In the genomic region with DNA sequence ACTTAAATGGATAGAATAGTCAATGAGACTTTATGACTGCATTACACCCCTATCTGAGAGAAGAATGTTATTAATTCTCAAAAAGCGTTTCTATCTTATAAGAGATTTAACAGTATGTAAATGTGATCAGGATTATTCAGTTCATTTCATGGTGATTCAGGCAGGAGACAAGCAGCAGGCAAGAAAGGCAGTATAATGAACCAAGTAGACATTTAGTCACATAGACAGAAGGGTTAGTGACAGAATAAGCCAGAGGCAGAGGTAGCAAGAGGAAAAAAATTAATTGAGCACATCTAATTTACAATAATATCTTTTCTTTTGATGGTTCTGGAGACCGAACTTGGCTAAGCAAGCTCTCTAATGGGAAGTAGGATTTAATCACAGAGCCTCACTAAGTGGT, we compare ENCODE assay signal across 25 mouse cellular contexts.
"Had no signal": no experiment of that assay in that cellular context is flagged by ENCODE, and none has a peak within 500 bp of the region (broad histone marks: within the 10 kb centered on the region; RNA-seq: fewer than 3 reads in every experiment).

No protein-coding gene starts in this region.

- H3K9me3 ChIP-seq: heart, embryonic 13.5 days; heart, embryonic 15.5 days; hindbrain, embryonic 13.5 days; hindbrain, embryonic 15.5 days; kidney, embryonic 15.5 days; limb, embryonic 13.5 days; limb, embryonic 15.5 days; liver, embryonic 12.5 days had no signal

- ATAC-seq: hindbrain, postnatal 0 days; intestine, embryonic 16.5 days; liver, embryonic 12.5 days had no signal

- H3K27ac ChIP-seq: heart, adult 2 months; heart, embryonic 13.5 days; heart, embryonic 15.5 days; hindbrain, embryonic 13.5 days; hindbrain, embryonic 15.5 days; hindbrain, postnatal 0 days; kidney, embryonic 15.5 days; kidney, postnatal 0 days; limb, embryonic 13.5 days; limb, embryonic 15.5 days; liver, embryonic 12.5 days had no signal

- H3K36me3 ChIP-seq: heart, embryonic 13.5 days; heart, embryonic 15.5 days; hindbrain, embryonic 13.5 days; hindbrain, embryonic 15.5 days; kidney, embryonic 15.5 days; limb, embryonic 13.5 days; limb, embryonic 15.5 days; liver, embryonic 12.5 days had no signal

- H3K4me1 ChIP-seq: heart, embryonic 13.5 days; heart, embryonic 15.5 days; hindbrain, embryonic 13.5 days; hindbrain, embryonic 15.5 days; kidney, embryonic 15.5 days; limb, embryonic 13.5 days; limb, embryonic 15.5 days; liver, embryonic 12.5 days had no signal

- H3K27me3 ChIP-seq: heart, embryonic 13.5 days; heart, embryonic 15.5 days; hindbrain, embryonic 13.5 days; hindbrain, embryonic 15.5 days; kidney, embryonic 15.5 days; limb, embryonic 13.5 days; limb, embryonic 15.5 days; liver, embryonic 12.5 days had no signal

- H3K9ac ChIP-seq: heart, embryonic 13.5 days; heart, embryonic 15.5 days; hindbrain, embryonic 13.5 days; hindbrain, embryonic 15.5 days; kidney, embryonic 15.5 days; limb, embryonic 13.5 days; limb, embryonic 15.5 days; liver, embryonic 12.5 days had no signal

- H3K4me3 ChIP-seq: heart, adult 2 months; heart, embryonic 13.5 days; heart, embryonic 15.5 days; hindbrain, embryonic 13.5 days; hindbrain, embryonic 15.5 days; kidney, embryonic 15.5 days; limb, embryonic 13.5 days; limb, embryonic 15.5 days; liver, embryonic 12.5 days had no signal

- DNase-seq: gastrocnemius, postnatal 14 days; gastrocnemius, postnatal 36 days; heart, adult 2 months; heart, postnatal 14 days; heart, postnatal 36 days; kidney, adult 11 months; kidney, adult 2 months; kidney, adult 9 months; kidney, postnatal 14 days; kidney, postnatal 36 days; layer of hippocampus, adult 9-11 months; layer of hippocampus, postnatal 36 days; left cerebral cortex, postnatal 4 days had no signal

- H3K4me2 ChIP-seq: heart, embryonic 11.5 days; heart, embryonic 13.5 days; heart, embryonic 15.5 days; hindbrain, embryonic 13.5 days; hindbrain, embryonic 15.5 days; kidney, embryonic 15.5 days; limb, embryonic 13.5 days; limb, embryonic 15.5 days; liver, embryonic 12.5 days had no signal
